Mouse (Mus musculus) left cerebral cortex, postnatal 14 days (tissue): ENCODE data around the gene Asb17. TPM values are rescaled to one million over a fixed set of nuclear protein-coding genes. Genes with fewer than 3 reads are reported as not detected.
"Not testable (repeated sequence)": the region's sequence is repeated elsewhere in the genome, so short reads cannot be mapped to it uniquely, and the experiment has no call there.

Experiments
- DNase-seq, 2 experiments: peaks; one replicate each; pipeline ENCODE4 v3.0.0; 2021 to 2022; ENCODE audit warnings: low spot score in 2 of 2, mixed read lengths in 1 of 2
- intact Hi-C: fragments of 180-260 bp; cut with DNase I; formaldehyde crosslinking; loops from one replicate; pipeline ENCODE4 v1.15.1; 2025
- total RNA-seq, 2 experiments: library from RNA; stranded (reverse); gene quantifications; 2 replicates each; pipeline ENCODE4 v1.2.3; 2021

The Asb17 gene
- total RNA-seq, 2 experiments from 2014 or later: not detected

GRCm38 (mm10) chr3:153831014-153831872 lies 12.8 kb upstream of the Asb17 start:
- no peak for DNase-seq
- intact Hi-C loops: no loop called here

- DNase-seq: no peak
- intact Hi-C loops: no loop called here
Observed at GRCm38 (mm10) chr3:153831873-153832653, 11.9 kb upstream of the Asb17 start.

GRCm38 (mm10) chr3:153832654-153832945 lies 11.4 kb upstream of the Asb17 start:
- no peak for DNase-seq
- intact Hi-C loops: no loop called here

- intact Hi-C loops: no loop called here
- DNase-seq: no peak
Observed at GRCm38 (mm10) chr3:153834071-153834470, 9.9 kb upstream of the Asb17 start.

- peak; percentile 38 to 54 for DNase-seq
- intact Hi-C loops: no loop called here
Observed at GRCm38 (mm10) chr3:153835455-153836086, 8.4 kb upstream of the Asb17 start.

GRCm38 (mm10) chr3:153836316-153836715 lies 7.7 kb upstream of the Asb17 start:
- intact Hi-C loops: no loop called here
- no peak for DNase-seq

GRCm38 (mm10) chr3:153837593-153837992 lies 6.4 kb upstream of the Asb17 start:
- intact Hi-C loops: no loop called here
- DNase-seq: no peak

- no peak for DNase-seq
- intact Hi-C loops: no loop called here
Observed at GRCm38 (mm10) chr3:153844757-153845156, 748 bp downstream of the Asb17 start.

GRCm38 (mm10) chr3:153845500-153845899 lies 1.5 kb downstream of the Asb17 start:
- DNase-seq: no peak
- intact Hi-C loops: no loop called here

GRCm38 (mm10) chr3:153846109-153846508 lies 2.1 kb downstream of the Asb17 start:
- no peak for DNase-seq
- intact Hi-C loops: no loop called here

GRCm38 (mm10) chr3:153847207-153847733 lies 3.3 kb downstream of the Asb17 start:
- intact Hi-C loops: no loop called here
- no peak for DNase-seq

GRCm38 (mm10) chr3:153849368-153850015 lies 5.5 kb downstream of the Asb17 start:
- intact Hi-C loops: no loop called here
- DNase-seq: no peak

GRCm38 (mm10) chr3:153850759-153851158 lies 6.8 kb downstream of the Asb17 start:
- DNase-seq: no peak
- intact Hi-C loops: no loop called here

- DNase-seq: no peak
- intact Hi-C loops: no loop called here
Observed at GRCm38 (mm10) chr3:153852266-153852665, 8.3 kb downstream of the Asb17 start.

- no peak for DNase-seq
- intact Hi-C loops: no loop called here
Observed at GRCm38 (mm10) chr3:153858350-153859001, 14.5 kb downstream of the Asb17 start.

- DNase-seq, intact Hi-C loops: not testable (repeated sequence)
Observed at GRCm38 (mm10) chr3:153860392-153860791, 16.4 kb downstream of the Asb17 start.

GRCm38 (mm10) chr3:153863816-153864215 lies 19.8 kb downstream of the Asb17 start:
- DNase-seq: no peak
- intact Hi-C loops: no loop called here

GRCm38 (mm10) chr3:153864636-153865429 lies 20.8 kb downstream of the Asb17 start:
- no peak for DNase-seq
- intact Hi-C loops: no loop called here
